Mouse (Mus musculus) liver, postnatal 0 days (tissue): ENCODE results near the gene Rad51b. TPM values are rescaled to one million over a fixed set of nuclear protein-coding genes. Genes with fewer than 3 reads are reported as not detected.
A peak's percentile ranks its signal among the peaks of the same experiment; 100 is the strongest.

Experiments
- ATAC-seq: fragments of 200-750 bp; cut with Nextera tagmentation; 2 replicates; pipeline ENCODE4 v1.8.0; 2017; ENCODE audit warnings: mild to moderate bottlenecking, moderate library complexity
- DNase-seq: peaks from one replicate; pipeline ENCODE4 v3.0.0-alpha.2; 2016
- H3K27ac ChIP-seq: fragments of 300-500 bp; sonication (generic); 2 replicates; pipeline ENCODE4 v1.5.1; 2014; ENCODE audit warnings: antibody characterized with exemption, moderate library complexity, mild to moderate bottlenecking, low read depth
- H3K27me3 ChIP-seq: fragments of 300-500 bp; sonication (generic); 2 replicates; pipeline ENCODE4 v1.6.1; 2014; ENCODE audit warnings: low read length, control low read depth, mixed read lengths; ENCODE audit not compliant: insufficient read depth
- H3K36me3 ChIP-seq: fragments of 300-500 bp; sonication (generic); replicated peaks from 2 replicates; pipeline ENCODE4 v1.6.1; 2014; ENCODE audit warnings: mild to moderate bottlenecking, control low read depth, low read length, moderate library complexity, mixed read lengths; ENCODE audit not compliant: insufficient read depth
- H3K4me1 ChIP-seq: fragments of 300-500 bp; sonication (generic); 2 replicates; pipeline ENCODE4 v1.6.1; 2014; ENCODE audit warnings: antibody characterized with exemption, mild to moderate bottlenecking, control low read depth; ENCODE audit not compliant: insufficient read depth
- H3K4me2 ChIP-seq: fragments of 300-500 bp; sonication (generic); 2 replicates; pipeline ENCODE4 v1.6.1; 2014; ENCODE audit warnings: low read depth, mild to moderate bottlenecking, low read length, moderate library complexity, mixed read lengths
- H3K4me3 ChIP-seq: fragments of 300-500 bp; sonication (generic); 2 replicates; pipeline ENCODE4 v1.5.1; 2014; ENCODE audit warnings: low read depth, low read length
- H3K9ac ChIP-seq: fragments of 300-500 bp; sonication (generic); replicated peaks from 2 replicates; pipeline ENCODE4 v1.6.1; 2014; ENCODE audit warnings: mild to moderate bottlenecking, moderate library complexity
- H3K9me3 ChIP-seq: fragments of 300-500 bp; sonication (generic); 2 replicates; pipeline ENCODE4 v1.6.1; 2016; ENCODE audit warnings: mild to moderate bottlenecking, control low read depth, low read length, mixed read lengths
- CTCF ChIP-seq: sonication (generic); IDR thresholded peaks from 2 replicates; pipeline ENCODE4 v1.5.1; 2016; ENCODE audit warnings: antibody characterized with exemption, low read depth
- EP300 ChIP-seq: IDR thresholded peaks from 2 replicates; pipeline ENCODE4 v1.6.1; 2016; ENCODE audit warnings: antibody characterized with exemption, low read depth, mild to moderate bottlenecking
- WGBS: fragments of 180-500 bp; shearing (Covaris S2); extraction: QIAGEN DNeasy Blood & Tissue Kit; methylation state at CpG from one replicate; pipeline ENCODE4 v1.1.7; 2014; ENCODE audit not compliant: insufficient replicate concordance; 5-methylcytosine and 5-hydroxymethylcytosine counted together
- polyA plus RNA-seq: library from polyadenylated mRNA; unstranded; fragments of >200 nt; fragmentation: Nextera tagmentation; extraction: Ambion mirVana; gene quantifications from 2 replicates; pipeline ENCODE4 v1.2.1, GENCODE M21; 2015

Rad51b gene
- polyA plus RNA-seq, 1 experiment from 2014 or later: 2.5 TPM

GRCm38 (mm10) chr12:79389251-79389650, 92.2 kb downstream of the Rad51b start:
- Histone ChIP-seq H3K9ac (no peak overlapping the region), H3K4me2 (no peak overlapping the region), H3K4me1 (no peaks in the 10 kb centered on the region), H3K9me3 (no peaks in the 10 kb centered on the region), H3K27ac (no peak overlapping the region), H3K27me3 (no peaks in the 10 kb centered on the region), H3K36me3 (no peaks in the 10 kb centered on the region), H3K4me3 (no peak overlapping the region)
- TF ChIP-seq EP300 (no peak), CTCF (no peak)
- WGBS: 85% methylated on average over 3 of the region's 3 CpGs
- ATAC-seq: no peak
- DNase-seq: no peak

- H3K9me3 ChIP-seq: no peaks in the 10 kb centered on the region
- no peaks in the 10 kb centered on the region for H3K36me3 ChIP-seq
- H3K27ac ChIP-seq: no peak overlapping the region
- H3K4me1 ChIP-seq: no peaks in the 10 kb centered on the region
- ATAC-seq (no peak), DNase-seq (no peak)
- H3K4me2 ChIP-seq: no peak overlapping the region
- no peak overlapping the region for H3K4me3 ChIP-seq
- no peak for TF ChIP-seq CTCF
- no peak for TF ChIP-seq EP300
- H3K27me3 ChIP-seq: no peaks in the 10 kb centered on the region
- H3K9ac ChIP-seq: no peak overlapping the region
These were observed 92.9 kb downstream of the Rad51b start for GRCm38 (mm10) chr12:79389971-79390370.

GRCm38 (mm10) chr12:79393636-79394035, 96.6 kb downstream of the Rad51b start:
- Histone ChIP-seq H3K4me2 (no peak overlapping the region), H3K4me3 (no peak overlapping the region), H3K27me3 (no peaks in the 10 kb centered on the region), H3K9ac (no peak overlapping the region), H3K9me3 (no peaks in the 10 kb centered on the region), H3K36me3 (no peaks in the 10 kb centered on the region), H3K4me1 (no peaks in the 10 kb centered on the region), H3K27ac (no peak overlapping the region)
- 76% methylated on average over 2 of the region's 2 CpGs for WGBS
- DNase-seq (no peak), ATAC-seq (no peak)
- no peak for TF ChIP-seq EP300
- TF ChIP-seq CTCF: no peak

- ATAC-seq (peak; percentile 98), DNase-seq (peak; percentile 23)
- H3K4me3 ChIP-seq: no peak overlapping the region
- H3K36me3 ChIP-seq: no peaks in the 10 kb centered on the region
- H3K27ac ChIP-seq: peak overlapping the region; percentile 81
- no peak overlapping the region for H3K9ac ChIP-seq
- TF ChIP-seq CTCF (no peak), EP300 (no peak)
- H3K4me2 ChIP-seq: no peak overlapping the region
- H3K4me1 ChIP-seq: no peaks in the 10 kb centered on the region; the same call in 1 of the 2 replicates
- no peaks in the 10 kb centered on the region for H3K27me3 ChIP-seq
- H3K9me3 ChIP-seq: no peaks in the 10 kb centered on the region
- 62% methylated on average over 3 of the region's 3 CpGs for WGBS
These were observed 106.9 kb downstream of the Rad51b start for GRCm38 (mm10) chr12:79403992-79404391.

GRCm38 (mm10) chr12:79404494-79404893, 107.4 kb downstream of the Rad51b start:
- Histone ChIP-seq H3K36me3 (no peaks in the 10 kb centered on the region), H3K27me3 (no peaks in the 10 kb centered on the region), H3K27ac (peak overlapping the region; percentile 81), H3K9ac (no peak overlapping the region), H3K4me2 (no peak overlapping the region), H3K4me3 (no peak overlapping the region), H3K4me1 (no peaks in the 10 kb centered on the region; the same call in 1 of the 2 replicates), H3K9me3 (no peaks in the 10 kb centered on the region)
- ATAC-seq (peak; percentile 74), DNase-seq (no peak)
- WGBS: 47% methylated on average over 1 of the region's 1 CpGs
- no peak for TF ChIP-seq CTCF
- no peak for TF ChIP-seq EP300

GRCm38 (mm10) chr12:79408677-79409076, 111.6 kb downstream of the Rad51b start:
- no peak overlapping the region for H3K9ac ChIP-seq
- H3K4me1 ChIP-seq: no peaks in the 10 kb centered on the region; the same call in 1 of the 2 replicates
- TF ChIP-seq CTCF (no peak), EP300 (no peak)
- H3K27me3 ChIP-seq: no peaks in the 10 kb centered on the region
- no peak overlapping the region for H3K27ac ChIP-seq
- H3K36me3 ChIP-seq: no peaks in the 10 kb centered on the region
- no peak overlapping the region for H3K4me3 ChIP-seq
- 85% methylated on average over 2 of the region's 2 CpGs for WGBS
- DNase-seq (no peak), ATAC-seq (no peak)
- H3K9me3 ChIP-seq: no peaks in the 10 kb centered on the region
- H3K4me2 ChIP-seq: no peak overlapping the region
